Mouse (Mus musculus) lung, embryonic 15.5 days (tissue): Measurements from ENCODE around the gene Metrnl. TPM values are rescaled to one million over a fixed set of nuclear protein-coding genes. Genes with fewer than 3 reads are reported as not detected.

Source experiments
- ATAC-seq: fragments of 200-750 bp; cut with Nextera tagmentation; 2 replicates; pipeline ENCODE4 v1.8.0; 2017; ENCODE audit warnings: moderate number of reproducible peaks, borderline replicate concordance; ENCODE audit not compliant: low FRiP score, low TSS enrichment; ENCODE audit errors: extremely low read depth
- H3K27ac ChIP-seq: fragments of 300-500 bp; sonication (generic); 2 replicates; pipeline ENCODE4 v1.5.1; 2015; ENCODE audit warnings: moderate library complexity, mild to moderate bottlenecking, inconsistent platforms
- H3K27me3 ChIP-seq: fragments of 300-500 bp; sonication (generic); 2 replicates; pipeline ENCODE4 v1.6.1; 2015; ENCODE audit warnings: inconsistent platforms
- H3K36me3 ChIP-seq: fragments of 300-500 bp; sonication (generic); 2 replicates; pipeline ENCODE4 v1.6.1; 2015; ENCODE audit warnings: inconsistent platforms
- H3K4me1 ChIP-seq: fragments of 300-500 bp; sonication (generic); 2 replicates; pipeline ENCODE4 v1.6.1; 2015; ENCODE audit warnings: inconsistent platforms
- H3K4me2 ChIP-seq: fragments of 300-500 bp; sonication (generic); 2 replicates; pipeline ENCODE4 v1.6.1; 2015; ENCODE audit warnings: inconsistent platforms, mild to moderate bottlenecking, moderate library complexity
- H3K4me3 ChIP-seq: fragments of 300-500 bp; sonication (generic); 2 replicates; pipeline ENCODE4 v1.5.1; 2015; ENCODE audit warnings: mild to moderate bottlenecking, inconsistent platforms
- H3K9ac ChIP-seq: fragments of 300-500 bp; sonication (generic); 2 replicates; pipeline ENCODE4 v1.6.1; 2015; ENCODE audit warnings: inconsistent platforms
- H3K9me3 ChIP-seq: fragments of 300-500 bp; sonication (generic); 2 replicates; pipeline ENCODE4 v1.6.1; 2016; ENCODE audit warnings: inconsistent platforms
- WGBS: fragments of 180-500 bp; shearing (Covaris S2); methylation state at CpG from one replicate; pipeline ENCODE4 v1.1.7; 2015; 5-methylcytosine and 5-hydroxymethylcytosine counted together
- polyA plus RNA-seq: library from polyadenylated mRNA; unstranded; fragments of >200 nt; fragmentation: Nextera tagmentation; extraction: Ambion mirVana; gene quantifications from 2 replicates; pipeline ENCODE4 v1.2.1, GENCODE M21; 2015

Gene Metrnl
- polyA plus RNA-seq, 1 experiment from 2014 or later, result 28.2 TPM

DNA sequence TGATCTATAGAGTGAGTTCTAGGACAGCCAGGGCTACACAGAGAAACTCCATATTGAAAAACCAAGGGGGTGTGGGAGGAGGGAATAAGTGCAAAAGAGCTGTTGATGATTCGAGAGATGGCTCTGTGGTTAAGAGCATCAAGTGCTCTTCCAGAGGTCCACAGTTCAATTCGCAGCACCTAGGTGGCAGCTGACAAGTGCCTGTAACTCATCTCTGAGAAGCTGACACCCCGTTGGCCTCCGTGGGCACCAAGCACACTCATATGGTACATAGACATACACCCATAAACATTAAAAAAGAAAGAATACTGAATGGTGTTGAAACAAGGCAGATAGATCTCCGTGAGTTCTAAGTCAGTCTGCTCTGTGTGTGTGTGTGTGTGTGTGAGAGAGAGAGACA is 32.6 kb upstream of the Metrnl start:
- no peak overlapping the region for H3K4me2 ChIP-seq
- H3K36me3 ChIP-seq, result no peaks in the 10 kb centered on the region
- no peak for ATAC-seq
- H3K4me1 ChIP-seq, result peaks cover 8% of the 10 kb centered on the region
- WGBS, result 84% methylated on average over 5 of the region's 5 CpGs
- H3K4me3 ChIP-seq, result no peak overlapping the region
- no peaks in the 10 kb centered on the region for H3K27me3 ChIP-seq
- no peak overlapping the region for H3K9ac ChIP-seq
- H3K9me3 ChIP-seq, result no peaks in the 10 kb centered on the region
- no peak overlapping the region for H3K27ac ChIP-seq

DNA sequence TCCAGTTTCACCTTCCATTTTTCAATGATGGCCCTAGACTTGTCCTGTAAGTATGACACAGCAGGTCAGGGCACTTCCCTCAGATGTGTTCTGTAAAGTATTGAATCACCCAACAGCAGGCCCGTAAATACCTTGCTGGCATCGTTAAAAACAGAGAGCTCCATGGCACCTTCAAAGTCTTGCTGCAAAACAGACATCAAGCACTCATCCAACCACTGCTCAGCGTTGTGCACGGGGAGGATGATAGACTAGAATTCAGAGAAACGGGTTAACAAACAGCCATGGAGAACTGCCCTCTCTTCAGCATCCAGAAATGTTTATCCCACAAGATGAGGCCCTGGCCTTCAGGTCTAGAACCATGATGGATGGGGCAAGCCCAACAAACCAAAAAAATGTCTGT is 30.4 kb upstream of the Metrnl start:
- no peak overlapping the region for H3K4me3 ChIP-seq
- H3K27me3 ChIP-seq, result no peaks in the 10 kb centered on the region
- peaks cover 8% of the 10 kb centered on the region for H3K4me1 ChIP-seq
- H3K9ac ChIP-seq, result no peak overlapping the region
- no peaks in the 10 kb centered on the region for H3K9me3 ChIP-seq
- H3K4me2 ChIP-seq, result no peak overlapping the region
- H3K36me3 ChIP-seq, result no peaks in the 10 kb centered on the region
- 94% methylated on average over 5 of the region's 5 CpGs for WGBS
- ATAC-seq, result no peak
- H3K27ac ChIP-seq, result no peak overlapping the region

DNA sequence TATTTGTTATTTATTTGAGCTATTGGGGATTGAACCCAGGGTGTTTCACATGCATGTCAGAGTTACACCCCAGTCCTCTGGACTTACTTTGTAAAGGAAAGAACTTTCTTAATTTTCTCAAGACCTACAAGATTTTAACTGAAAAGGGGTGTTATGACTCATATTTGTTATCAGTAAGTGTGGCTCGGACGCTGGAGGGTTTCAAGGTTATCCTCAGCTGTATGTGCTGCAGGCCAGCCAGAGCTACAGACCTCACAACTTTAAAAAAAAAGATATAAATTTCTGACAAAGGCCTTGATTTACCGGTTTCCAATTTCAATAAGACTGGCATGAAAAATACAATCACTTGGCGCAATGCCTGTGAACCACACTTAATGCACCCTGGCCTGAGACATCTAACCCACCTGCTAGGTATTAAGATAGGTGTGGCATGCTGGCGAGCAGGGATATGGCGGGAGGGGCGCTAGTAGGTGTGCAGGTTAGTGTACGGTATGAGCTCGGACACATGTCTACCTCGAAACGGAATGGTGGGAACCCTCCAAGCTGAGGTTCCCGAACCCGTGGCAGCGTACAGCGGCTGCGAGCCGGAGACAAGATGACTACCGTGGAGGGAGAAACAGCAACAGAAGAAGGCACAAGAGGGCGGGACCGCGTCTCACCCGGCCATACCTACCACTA is 28.9 kb upstream of the Metrnl start:
- H3K36me3 ChIP-seq, result no peaks in the 10 kb centered on the region
- H3K27ac ChIP-seq, result peak overlapping the region; percentile 92
- H3K9ac ChIP-seq, result peak overlapping the region; percentile 63
- H3K4me1 ChIP-seq, result peaks cover 8% of the 10 kb centered on the region
- H3K4me2 ChIP-seq, result peak overlapping the region; percentile 68
- no peak; the same call in 1 of the 2 replicates for ATAC-seq
- WGBS, result under 1% methylated on average over 22 of the region's 22 CpGs
- peak overlapping the region; percentile 65 for H3K4me3 ChIP-seq
- no peaks in the 10 kb centered on the region for H3K27me3 ChIP-seq
- H3K9me3 ChIP-seq, result no peaks in the 10 kb centered on the region

- under 1% methylated on average over 46 of the region's 46 CpGs for WGBS
- Histone ChIP-seq H3K27me3 (no peaks in the 10 kb centered on the region), H3K36me3 (no peaks in the 10 kb centered on the region), H3K9me3 (no peaks in the 10 kb centered on the region), H3K9ac (peak within 1 kb of the TSS; percentile 63), H3K4me3 (peak within 1 kb of the TSS; percentile 65), H3K4me2 (peak within 1 kb of the TSS; percentile 68), H3K27ac (peak within 1 kb of the TSS; percentile 92), H3K4me1 (peaks cover 8% of the 10 kb centered on the region)
- ATAC-seq, result peak; percentile 100
These were observed 28.3 kb upstream of the Metrnl start, which contains the start of gene B3gntl1 for GRCm38 (mm10) chr11:121672990-121673572. TSS of gene B3gntl1 (minus strand) at chr11:121673153.

DNA sequence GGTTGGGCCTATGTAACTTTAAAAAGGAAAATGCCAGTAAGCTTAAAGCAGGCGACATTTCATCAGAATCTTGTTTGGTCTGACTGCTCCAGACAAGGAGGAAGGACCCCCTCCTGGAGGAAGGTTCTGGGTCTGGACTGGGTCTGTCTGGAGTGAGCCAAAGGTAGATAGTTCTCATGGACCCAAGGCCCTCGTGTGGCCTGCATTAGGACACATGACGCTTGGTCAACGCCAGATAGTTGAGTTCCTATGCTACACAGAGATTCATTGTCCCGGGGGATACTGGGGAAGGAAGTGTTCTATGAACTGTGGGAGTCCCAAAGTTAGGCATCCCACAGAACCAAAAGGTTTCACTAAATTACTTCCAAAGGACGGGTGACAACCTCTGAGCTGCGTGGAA is 27.7 kb upstream of the Metrnl start:
- no peaks in the 10 kb centered on the region for H3K36me3 ChIP-seq
- peak overlapping the region; percentile 68 for H3K4me2 ChIP-seq
- H3K9me3 ChIP-seq, result no peaks in the 10 kb centered on the region
- no peak for ATAC-seq
- WGBS, result 63% methylated on average over 7 of the region's 7 CpGs
- H3K9ac ChIP-seq, result peak overlapping the region; percentile 42
- H3K27ac ChIP-seq, result peak overlapping the region; percentile 92
- H3K27me3 ChIP-seq, result no peaks in the 10 kb centered on the region
- H3K4me3 ChIP-seq, result peak overlapping the region; percentile 65
- peaks cover 8% of the 10 kb centered on the region for H3K4me1 ChIP-seq

DNA sequence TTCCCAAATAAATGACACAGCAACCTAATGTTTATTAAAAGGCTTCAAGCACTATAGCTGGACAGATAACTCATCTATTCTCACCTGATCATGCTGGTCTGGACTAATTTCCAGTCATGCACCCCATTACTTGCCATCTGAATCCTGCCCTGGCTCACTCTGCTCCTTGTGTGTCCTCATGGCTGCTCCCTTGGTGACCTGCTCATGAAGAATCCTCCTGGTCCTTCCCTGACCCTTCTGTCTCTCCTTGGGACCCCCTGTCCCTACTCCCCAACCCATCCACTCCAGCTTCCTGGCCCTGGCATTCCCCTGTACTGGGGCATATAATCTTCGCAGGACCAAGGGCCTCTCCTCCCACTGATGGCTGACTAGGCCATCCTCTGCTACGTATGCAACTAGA is 24.5 kb upstream of the Metrnl start:
- no peak overlapping the region for H3K4me3 ChIP-seq
- H3K4me2 ChIP-seq, result no peak overlapping the region
- H3K9ac ChIP-seq, result no peak overlapping the region
- H3K27ac ChIP-seq, result no peak overlapping the region
- ATAC-seq, result no peak
- H3K36me3 ChIP-seq, result no peaks in the 10 kb centered on the region
- WGBS, result 75% methylated on average over 2 of the region's 2 CpGs
- H3K27me3 ChIP-seq, result no peaks in the 10 kb centered on the region
- H3K4me1 ChIP-seq, result peaks cover 8% of the 10 kb centered on the region
- no peaks in the 10 kb centered on the region for H3K9me3 ChIP-seq

- Histone ChIP-seq H3K4me3 (no peak overlapping the region), H3K4me2 (no peak overlapping the region), H3K9ac (no peak overlapping the region), H3K27me3 (no peaks in the 10 kb centered on the region), H3K36me3 (no peaks in the 10 kb centered on the region), H3K4me1 (0 out of 2 replicates have a peak, but pooled peaks cover 8% of the 10 kb centered on the region), H3K27ac (no peak overlapping the region), H3K9me3 (no peaks in the 10 kb centered on the region)
- ATAC-seq, result no peak
- 79% methylated on average over 2 of the region's 2 CpGs for WGBS
These were observed 21.8 kb upstream of the Metrnl start for GRCm38 (mm10) chr11:121679581-121679980.

GRCm38 (mm10) chr11:121680750-121681149 is 20.6 kb upstream of the Metrnl start:
- H3K9ac ChIP-seq, result no peak overlapping the region
- H3K4me2 ChIP-seq, result no peak overlapping the region
- H3K9me3 ChIP-seq, result no peaks in the 10 kb centered on the region
- H3K27ac ChIP-seq, result no peak overlapping the region
- ATAC-seq, result no peak
- H3K36me3 ChIP-seq, result no peaks in the 10 kb centered on the region
- no peak overlapping the region for H3K4me3 ChIP-seq
- WGBS, result 71% methylated on average over 5 of the region's 5 CpGs
- H3K4me1 ChIP-seq, result 0 out of 2 replicates have a peak, but pooled peaks cover 8% of the 10 kb centered on the region
- no peaks in the 10 kb centered on the region for H3K27me3 ChIP-seq

- Histone ChIP-seq H3K4me3 (no peak overlapping the region), H3K9me3 (no peaks in the 10 kb centered on the region)
- peak; percentile 66; the same call in 1 of the 2 replicates for ATAC-seq
These were observed 18.1 kb upstream of the Metrnl start for GRCm38 (mm10) chr11:121683243-121683642.

DNA sequence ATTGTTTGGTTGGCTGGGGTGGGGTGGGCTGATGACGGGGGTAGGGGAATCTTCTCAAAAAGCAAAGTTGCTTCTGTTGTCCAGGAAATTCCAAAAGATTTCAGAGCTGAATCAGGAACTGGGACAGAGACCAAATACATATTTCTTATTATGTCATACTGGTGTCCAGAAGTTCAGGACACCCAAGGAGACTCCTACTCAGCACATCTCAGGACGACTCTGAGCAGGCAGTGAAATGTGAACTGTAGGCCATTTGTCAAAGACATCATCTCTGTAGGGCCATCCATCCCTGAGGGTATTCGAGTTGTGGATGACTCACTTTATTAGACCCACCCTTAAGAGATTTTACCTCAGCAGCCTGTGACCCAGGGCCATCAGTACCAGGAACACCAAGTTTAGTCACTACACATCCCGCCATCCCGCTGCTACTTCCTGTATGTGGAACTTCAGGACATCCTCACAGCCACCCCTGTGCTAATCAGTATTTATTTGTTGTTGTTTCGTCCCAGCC is 15.8 kb upstream of the Metrnl start:
- ATAC-seq, result no peak
- Histone ChIP-seq H3K36me3 (no peaks in the 10 kb centered on the region), H3K4me1 (0 out of 2 replicates have a peak, but pooled peaks cover 8% of the 10 kb centered on the region), H3K9me3 (no peaks in the 10 kb centered on the region), H3K27ac (no peak overlapping the region), H3K9ac (no peak overlapping the region), H3K27me3 (no peaks in the 10 kb centered on the region), H3K4me3 (no peak overlapping the region), H3K4me2 (no peak overlapping the region)
- WGBS, result 54% methylated on average over 6 of the region's 6 CpGs

More at GRCm38 (mm10) chr11:121683243-121683642, 18.1 kb upstream of the Metrnl start:
- H3K4me2 ChIP-seq, result no peak overlapping the region
- H3K27me3 ChIP-seq, result no peaks in the 10 kb centered on the region
- no peak overlapping the region for H3K9ac ChIP-seq
- no peak overlapping the region for H3K27ac ChIP-seq
- WGBS, result 25% methylated on average over 3 of the region's 3 CpGs
- H3K4me1 ChIP-seq, result 0 out of 2 replicates have a peak, but pooled peaks cover 8% of the 10 kb centered on the region
- H3K36me3 ChIP-seq, result no peaks in the 10 kb centered on the region

GRCm38 (mm10) chr11:121686091-121686490 is 15.3 kb upstream of the Metrnl start:
- H3K36me3 ChIP-seq, result no peaks in the 10 kb centered on the region
- no peaks in the 10 kb centered on the region for H3K9me3 ChIP-seq
- H3K27ac ChIP-seq, result no peak overlapping the region
- ATAC-seq, result no peak
- no peak overlapping the region for H3K4me2 ChIP-seq
- H3K4me1 ChIP-seq, result 0 out of 2 replicates have a peak, but pooled peaks cover 8% of the 10 kb centered on the region
- H3K27me3 ChIP-seq, result no peaks in the 10 kb centered on the region
- no peak overlapping the region for H3K4me3 ChIP-seq
- 67% methylated on average over 4 of the region's 4 CpGs for WGBS
- no peak overlapping the region for H3K9ac ChIP-seq

DNA sequence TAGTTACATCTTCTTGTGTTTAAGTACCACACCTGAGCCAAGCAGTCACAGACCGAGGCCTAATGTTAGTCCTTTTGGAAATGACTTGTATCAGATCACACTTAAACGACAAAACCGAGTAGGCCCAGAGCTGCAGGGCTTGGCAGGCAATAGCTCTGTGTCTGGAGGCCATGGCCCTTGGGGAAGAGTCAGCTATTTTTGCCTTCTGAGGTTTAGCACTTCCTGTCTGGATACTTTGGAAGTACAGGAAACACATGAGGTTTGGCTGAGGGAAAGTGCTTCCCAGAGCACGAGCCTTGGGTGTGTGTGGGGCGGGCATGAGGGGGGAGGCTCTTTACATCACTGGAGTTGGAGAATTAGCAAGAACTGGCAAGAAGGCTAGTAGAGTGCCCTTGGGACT is 14.7 kb upstream of the Metrnl start:
- Histone ChIP-seq H3K9me3 (no peaks in the 10 kb centered on the region), H3K4me1 (0 out of 2 replicates have a peak, but pooled peaks cover 8% of the 10 kb centered on the region), H3K27me3 (no peaks in the 10 kb centered on the region), H3K9ac (no peak overlapping the region), H3K36me3 (no peaks in the 10 kb centered on the region), H3K4me2 (no peak overlapping the region), H3K27ac (no peak overlapping the region), H3K4me3 (no peak overlapping the region)
- no peak for ATAC-seq
- 52% methylated on average over 5 of the region's 5 CpGs for WGBS
